Mouse (Mus musculus) stomach, embryonic 14.5 days (tissue): ENCODE data around the gene Ddx31. TPM values are rescaled to one million over a fixed set of nuclear protein-coding genes. Genes with fewer than 3 reads are reported as not detected.

ENCODE experiments used
- ATAC-seq: fragments of 200-750 bp; cut with Nextera tagmentation; 2 replicates; pipeline ENCODE4 v1.8.0; 2017; ENCODE audit warnings: low read depth, moderate TSS enrichment; ENCODE audit not compliant: insufficient number of reproducible peaks, insufficient read depth, low FRiP score
- H3K27ac ChIP-seq: fragments of 300-500 bp; sonication (generic); 2 replicates; pipeline ENCODE4 v1.5.1; 2014; ENCODE audit warnings: mild to moderate bottlenecking, low read length, moderate library complexity, mixed read lengths
- H3K27me3 ChIP-seq: fragments of 300-500 bp; sonication (generic); 2 replicates; pipeline ENCODE4 v1.6.1; 2014; ENCODE audit warnings: low read length, control low read depth, mixed read lengths; ENCODE audit not compliant: control insufficient read depth, insufficient read depth
- H3K36me3 ChIP-seq: fragments of 300-500 bp; sonication (generic); 2 replicates; pipeline ENCODE4 v1.6.1; 2014; ENCODE audit warnings: mild to moderate bottlenecking, control low read depth, low read length, moderate library complexity, mixed read lengths; ENCODE audit not compliant: control insufficient read depth, insufficient read depth
- H3K4me1 ChIP-seq: fragments of 300-500 bp; sonication (generic); 2 replicates; pipeline ENCODE4 v1.6.1; 2014; ENCODE audit warnings: low read length, control low read depth, mixed read lengths; ENCODE audit not compliant: control insufficient read depth, insufficient read depth
- H3K4me2 ChIP-seq: fragments of 300-500 bp; sonication (generic); replicated peaks from 2 replicates; pipeline ENCODE4 v1.6.1; 2014; ENCODE audit warnings: low read depth, low read length, control low read depth
- H3K4me3 ChIP-seq: fragments of 300-500 bp; sonication (generic); 2 replicates; pipeline ENCODE4 v1.5.1; 2014; ENCODE audit warnings: low read depth, low read length, control low read depth
- H3K9ac ChIP-seq: fragments of 300-500 bp; sonication (generic); replicated peaks from 2 replicates; pipeline ENCODE4 v1.6.1; 2014; ENCODE audit warnings: low read depth, mild to moderate bottlenecking, control low read depth, low read length, moderate library complexity, mixed read lengths
- H3K9me3 ChIP-seq: fragments of 300-500 bp; sonication (generic); 2 replicates; pipeline ENCODE4 v1.6.1; 2016; ENCODE audit warnings: low read depth, low read length, control low read depth; ENCODE audit not compliant: control insufficient read depth
- WGBS: fragments of 180-500 bp; shearing (Covaris S2); extraction: QIAGEN DNeasy Blood & Tissue Kit; methylation state at CpG from one replicate; pipeline ENCODE4 v1.1.7; 2014; 5-methylcytosine and 5-hydroxymethylcytosine counted together
- polyA plus RNA-seq: library from polyadenylated mRNA; unstranded; fragments of >200 nt; fragmentation: Nextera tagmentation; extraction: Ambion mirVana; gene quantifications from 2 replicates; pipeline ENCODE4 v1.2.1, GENCODE M21; 2014

Gene Ddx31
- polyA plus RNA-seq, 1 experiment from 2014 or later, result 13.5 TPM

DNA sequence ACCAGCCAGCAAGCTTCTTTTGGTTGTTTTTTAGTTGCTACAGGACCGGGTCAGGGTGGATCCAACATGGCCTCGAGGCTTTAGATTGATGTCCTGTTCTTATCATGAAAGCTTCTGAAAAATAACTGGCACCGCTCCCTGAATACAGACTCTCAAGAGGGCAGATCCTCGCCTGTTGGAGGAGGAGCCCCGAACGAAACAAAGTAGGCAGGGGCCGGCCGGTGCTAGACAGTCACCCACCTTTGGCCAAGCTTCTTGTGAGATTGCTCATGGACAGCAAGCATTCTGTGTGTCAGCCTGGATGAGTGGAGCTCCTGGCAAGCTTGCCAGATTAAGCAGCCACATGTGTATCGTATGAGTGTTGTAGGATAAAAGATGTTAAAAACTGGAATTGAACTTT, 64.6 kb downstream of the Ddx31 start:
- Histone ChIP-seq H3K36me3 (peaks cover 4% of the 10 kb centered on the region; the same call in 1 of the 2 replicates), H3K4me1 (peaks cover 5% of the 10 kb centered on the region; the same call in 1 of the 2 replicates), H3K27me3 (peaks cover 33% of the 10 kb centered on the region), H3K9me3 (no peaks in the 10 kb centered on the region), H3K4me2 (no peak overlapping the region), H3K9ac (no peak overlapping the region), H3K4me3 (no peak overlapping the region), H3K27ac (no peak overlapping the region)
- ATAC-seq, result no peak
- WGBS, result 89% methylated on average over 9 of the region's 9 CpGs

DNA sequence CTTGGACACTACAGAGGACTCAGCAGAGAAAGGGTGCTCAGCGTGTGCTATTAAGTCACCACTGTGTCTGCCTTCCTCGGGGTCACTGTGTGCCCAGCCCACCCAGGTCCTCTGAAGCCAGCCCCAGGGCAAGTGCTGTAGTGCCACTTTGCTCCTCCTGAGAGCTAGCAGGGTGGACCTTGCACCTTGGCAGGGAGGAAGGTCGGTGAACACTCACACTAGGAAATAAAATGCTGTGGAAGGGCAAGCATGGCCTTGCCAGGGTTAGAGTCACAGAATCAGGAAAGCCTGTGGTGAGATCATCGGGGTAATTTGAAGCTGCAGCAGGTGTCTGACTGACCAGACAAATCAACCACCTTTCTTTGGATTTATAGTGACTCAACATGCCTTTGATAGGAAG, 65.4 kb downstream of the Ddx31 start:
- H3K4me3 ChIP-seq, result no peak overlapping the region

DNA sequence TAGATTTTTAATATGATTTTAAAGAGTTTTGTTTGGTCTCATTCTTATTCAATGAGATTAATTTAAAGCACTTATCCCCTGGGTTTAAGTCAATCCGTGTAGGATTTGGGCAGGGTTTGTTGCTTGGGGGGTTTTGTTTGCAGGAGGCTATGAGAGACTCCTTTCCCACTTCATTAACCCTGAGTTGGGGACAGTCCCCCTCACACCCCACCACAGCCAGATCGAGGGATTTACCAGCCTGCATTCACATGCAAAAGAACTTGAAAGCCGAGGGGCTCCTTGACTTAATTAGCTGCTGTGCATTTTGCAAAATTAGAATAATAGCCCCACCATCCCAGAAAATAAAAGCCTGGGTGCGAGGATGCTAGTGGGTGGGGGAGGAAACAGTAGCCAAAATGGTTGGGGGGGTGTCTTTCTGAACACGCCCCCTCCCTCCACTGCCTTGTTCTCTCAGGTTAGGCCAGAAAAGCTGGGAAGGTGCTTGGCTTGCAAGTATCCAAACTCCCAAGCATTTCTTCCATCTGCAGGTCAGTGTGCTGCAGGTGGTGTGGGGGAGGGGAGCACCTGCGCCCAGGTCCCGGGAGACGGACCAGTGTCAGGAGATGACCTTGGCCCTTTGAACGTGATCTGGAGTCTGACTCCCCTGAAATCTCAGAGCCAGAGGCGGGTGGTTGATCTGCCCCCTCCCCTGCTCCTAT, 67.6 kb downstream of the Ddx31 start:
- Histone ChIP-seq H3K27me3 (peaks cover 55% of the 10 kb centered on the region), H3K36me3 (no peaks in the 10 kb centered on the region; the same call in 1 of the 2 replicates), H3K4me1 (peaks cover 5% of the 10 kb centered on the region; the same call in 1 of the 2 replicates), H3K9me3 (no peaks in the 10 kb centered on the region), H3K4me2 (peak overlapping the region; percentile 32), H3K9ac (no peak overlapping the region), H3K4me3 (peak overlapping the region; percentile 13; the same call in 1 of the 2 replicates), H3K27ac (no peak overlapping the region)
- 7% methylated on average over 10 of the region's 10 CpGs for WGBS
- ATAC-seq, result 0 out of 2 replicates have a peak, but pooled peaks have one; percentile 23

More for the DNA sequence above, 65.4 kb downstream of the Ddx31 start:
- H3K4me1 ChIP-seq, result peaks cover 5% of the 10 kb centered on the region; the same call in 1 of the 2 replicates
- peaks cover 41% of the 10 kb centered on the region for H3K27me3 ChIP-seq
- no peak for ATAC-seq
- no peaks in the 10 kb centered on the region; the same call in 1 of the 2 replicates for H3K36me3 ChIP-seq
- H3K4me2 ChIP-seq, result no peak overlapping the region
- H3K9me3 ChIP-seq, result no peaks in the 10 kb centered on the region
- no peak overlapping the region for H3K9ac ChIP-seq
- 81% methylated on average over 4 of the region's 4 CpGs for WGBS
- no peak overlapping the region for H3K27ac ChIP-seq

DNA sequence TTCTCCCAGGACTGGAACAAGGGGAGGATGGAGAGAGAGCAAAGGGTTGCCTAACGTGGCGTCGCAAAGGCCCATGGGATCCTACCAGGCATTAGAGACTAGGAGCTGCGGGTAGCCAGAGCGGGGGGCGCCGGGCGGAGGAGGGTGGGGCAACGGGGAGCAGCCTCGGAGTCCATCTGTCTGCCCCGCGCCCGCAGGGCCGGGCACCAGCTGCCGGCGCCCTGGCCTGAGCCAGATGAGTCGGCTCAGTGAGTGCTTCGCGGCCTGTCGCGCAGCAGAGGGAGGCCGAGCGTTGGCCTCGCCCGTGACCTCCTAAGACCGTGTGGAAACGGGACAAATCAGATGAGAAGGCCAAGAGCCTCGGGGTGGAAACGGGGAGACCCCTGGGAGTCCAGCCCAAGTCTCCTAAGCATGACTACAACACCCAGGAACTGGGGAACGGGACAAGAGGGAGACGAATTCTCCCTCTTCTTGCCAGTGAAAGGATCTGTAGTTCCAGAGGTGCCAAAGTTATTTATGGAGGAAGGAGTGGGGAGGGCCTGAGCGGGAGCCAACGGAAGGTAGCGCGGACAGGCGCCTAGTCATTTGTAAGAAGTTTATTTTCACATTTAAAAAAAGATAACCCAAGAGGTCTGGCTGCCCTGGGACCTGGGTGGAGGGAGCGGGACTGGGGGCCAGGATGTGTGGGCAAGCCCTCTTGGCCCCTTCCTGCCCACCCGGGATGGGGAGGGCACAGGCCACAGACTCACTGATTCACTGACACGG, 68.4 kb downstream of the Ddx31 start:
- ATAC-seq, result 0 out of 2 replicates have a peak, but pooled peaks have one; percentile 23
- Histone ChIP-seq H3K4me3 (peak overlapping the region; percentile 13; the same call in 1 of the 2 replicates), H3K36me3 (no peaks in the 10 kb centered on the region; the same call in 1 of the 2 replicates), H3K4me1 (peaks cover 5% of the 10 kb centered on the region; the same call in 1 of the 2 replicates), H3K27ac (no peak overlapping the region), H3K9ac (no peak overlapping the region), H3K4me2 (peak overlapping the region; percentile 32), H3K27me3 (peaks cover 55% of the 10 kb centered on the region), H3K9me3 (no peaks in the 10 kb centered on the region)
- 1% methylated on average over 39 of the region's 39 CpGs for WGBS

DNA sequence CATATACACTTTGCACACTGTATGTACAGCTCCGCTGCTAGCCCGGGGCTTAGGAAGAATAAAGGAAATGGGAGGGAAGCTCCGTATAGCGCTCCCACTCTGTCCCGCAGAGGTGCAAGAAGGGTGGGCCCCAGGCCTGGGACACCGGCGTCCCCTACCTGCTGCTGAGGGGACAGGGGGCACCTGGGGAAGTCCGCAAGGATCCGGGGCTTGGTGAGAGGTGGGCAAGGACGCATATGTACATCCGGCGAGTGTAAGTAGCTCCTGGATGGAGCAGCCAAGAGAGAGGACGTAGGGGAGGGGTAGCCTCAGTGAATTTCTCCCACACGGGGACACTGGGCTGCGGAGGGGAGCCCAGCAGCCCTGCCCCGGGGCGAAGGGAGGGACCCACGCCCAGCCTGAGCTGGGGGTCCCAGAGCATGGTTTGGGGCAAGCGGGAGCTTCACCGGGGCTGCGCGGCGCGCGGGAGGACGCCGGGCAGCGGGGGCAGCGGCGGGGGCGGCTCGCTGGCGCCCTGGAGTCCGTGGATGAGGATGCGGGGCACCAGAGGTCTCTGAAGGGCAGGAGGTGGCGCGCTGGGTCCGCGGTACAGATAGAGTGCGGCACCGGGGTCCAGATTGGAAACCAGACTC, 69.1 kb downstream of the Ddx31 start:
- no peak overlapping the region for H3K9ac ChIP-seq
- H3K4me3 ChIP-seq, result no peak overlapping the region
- WGBS, result 1% methylated on average over 41 of the region's 41 CpGs
- H3K4me1 ChIP-seq, result peaks cover 5% of the 10 kb centered on the region; the same call in 1 of the 2 replicates
- no peak overlapping the region for H3K27ac ChIP-seq
- peaks cover 62% of the 10 kb centered on the region for H3K27me3 ChIP-seq
- no peaks in the 10 kb centered on the region for H3K36me3 ChIP-seq
- ATAC-seq, result no peak
- H3K9me3 ChIP-seq, result no peaks in the 10 kb centered on the region
- H3K4me2 ChIP-seq, result no peak overlapping the region

DNA sequence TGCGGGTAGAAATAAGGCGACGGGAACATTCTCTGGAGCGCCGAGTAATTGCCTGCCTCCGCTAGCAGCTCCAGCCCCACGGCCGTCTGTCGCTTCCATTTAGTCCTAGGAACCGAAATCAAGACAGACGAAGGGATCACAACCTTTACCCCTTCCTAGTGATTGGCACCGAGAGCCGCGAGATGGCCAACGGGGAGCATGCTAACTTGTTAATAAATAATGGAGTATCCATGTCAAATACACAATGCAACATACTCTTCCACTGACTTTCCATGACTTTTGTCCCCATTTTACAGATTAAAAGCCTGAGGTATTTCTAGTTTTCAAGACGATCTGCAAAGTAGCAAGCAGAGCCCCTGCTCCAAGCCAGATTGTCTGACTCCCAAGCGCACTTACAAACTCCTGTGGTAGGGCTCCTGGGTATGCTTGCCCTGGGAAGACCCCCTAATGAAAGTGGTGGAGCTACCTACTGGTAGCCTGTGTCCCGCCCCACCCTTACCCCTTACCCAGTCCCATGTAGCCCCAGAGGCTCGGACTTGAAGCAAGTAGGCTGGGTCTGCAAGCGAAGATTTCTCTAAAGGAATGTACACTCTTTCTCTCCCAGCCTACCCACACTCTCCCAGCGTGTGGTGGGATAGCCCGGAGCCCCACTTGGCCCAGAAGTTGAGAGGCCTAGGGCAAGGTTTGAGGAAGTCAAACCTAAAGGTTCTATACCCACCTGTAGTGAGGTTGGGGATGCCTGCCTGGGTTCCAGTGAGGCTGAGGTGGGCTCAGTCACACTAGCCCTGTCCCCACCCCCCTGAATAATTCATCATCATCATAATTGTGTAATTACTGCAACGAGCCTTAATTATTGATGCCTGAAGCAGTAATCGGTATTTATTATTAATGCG, 69.9 kb downstream of the Ddx31 start:
- no peak overlapping the region for H3K4me2 ChIP-seq
- no peaks in the 10 kb centered on the region for H3K36me3 ChIP-seq
- no peak for ATAC-seq
- H3K4me1 ChIP-seq, result peaks cover 5% of the 10 kb centered on the region; the same call in 1 of the 2 replicates
- H3K9ac ChIP-seq, result no peak overlapping the region
- 9% methylated on average over 25 of the region's 25 CpGs for WGBS
- H3K27me3 ChIP-seq, result peaks cover 70% of the 10 kb centered on the region
- no peak overlapping the region for H3K4me3 ChIP-seq
- no peaks in the 10 kb centered on the region for H3K9me3 ChIP-seq
- H3K27ac ChIP-seq, result no peak overlapping the region

DNA sequence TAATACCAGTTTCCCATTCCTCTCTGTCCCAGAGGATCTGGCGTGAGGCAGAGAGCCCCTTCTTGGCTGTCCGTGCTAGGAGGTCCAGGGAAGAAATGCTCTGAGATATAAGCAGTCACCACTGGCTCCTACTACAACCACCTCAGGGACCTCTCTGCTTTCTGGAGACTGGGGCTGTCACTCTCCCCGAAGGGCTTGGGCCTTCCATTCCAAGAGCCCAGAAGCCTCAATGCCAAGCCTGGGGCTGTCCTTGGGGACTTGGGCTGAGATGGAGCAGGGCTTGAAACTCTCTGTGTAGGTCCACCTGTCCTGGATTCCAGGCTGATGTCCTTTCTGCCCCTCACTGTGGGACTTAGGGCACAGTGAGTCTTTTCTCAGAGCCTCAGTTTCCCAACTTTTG, 70.7 kb downstream of the Ddx31 start:
- Histone ChIP-seq H3K4me2 (no peak overlapping the region), H3K9me3 (no peaks in the 10 kb centered on the region), H3K27me3 (peaks cover 78% of the 10 kb centered on the region), H3K4me3 (no peak overlapping the region), H3K36me3 (no peaks in the 10 kb centered on the region), H3K9ac (no peak overlapping the region), H3K4me1 (peaks cover 5% of the 10 kb centered on the region; the same call in 1 of the 2 replicates), H3K27ac (no peak overlapping the region)
- ATAC-seq, result no peak
- WGBS, result 7% methylated on average over 3 of the region's 3 CpGs
